Mouse (Mus musculus) stomach, postnatal 0 days (tissue): ENCODE results near the gene Hspa4. TPM values are rescaled to one million over a fixed set of nuclear protein-coding genes. Genes with fewer than 3 reads are reported as not detected.
"Not testable (repeated sequence)": the region's sequence is repeated elsewhere in the genome, so short reads cannot be mapped to it uniquely, and the experiment has no call there.

Source experiments
- ATAC-seq: fragments of 200-750 bp; cut with Nextera tagmentation; 2 replicates; pipeline ENCODE4 v1.8.0; 2017; ENCODE audit not compliant: low FRiP score, low TSS enrichment
- DNase-seq: peaks from one replicate; pipeline ENCODE4 v3.0.0-alpha.2; 2016; ENCODE audit warnings: low spot score
- H3K27ac ChIP-seq: fragments of 300-500 bp; sonication (generic); replicated peaks from 2 replicates; pipeline ENCODE4 v1.5.1; 2014; ENCODE audit warnings: mild to moderate bottlenecking, control low read depth
- H3K27me3 ChIP-seq: fragments of 300-500 bp; sonication (generic); 2 replicates; pipeline ENCODE4 v1.6.1; 2014; ENCODE audit warnings: low read length; ENCODE audit not compliant: control insufficient read depth, insufficient read depth
- H3K36me3 ChIP-seq: fragments of 300-500 bp; sonication (generic); 2 replicates; pipeline ENCODE4 v1.6.1; 2014; ENCODE audit warnings: low read length, mixed read lengths; ENCODE audit not compliant: control insufficient read depth, insufficient read depth
- H3K4me1 ChIP-seq: fragments of 300-500 bp; sonication (generic); replicated peaks from 2 replicates; pipeline ENCODE4 v1.6.1; 2014; ENCODE audit warnings: antibody characterized with exemption; ENCODE audit not compliant: control insufficient read depth, insufficient read depth
- H3K4me2 ChIP-seq: fragments of 300-500 bp; sonication (generic); replicated peaks from 2 replicates; pipeline ENCODE4 v1.6.1; 2014; ENCODE audit warnings: low read depth, mild to moderate bottlenecking, control low read depth, moderate library complexity
- H3K4me3 ChIP-seq: fragments of 300-500 bp; sonication (generic); 2 replicates; pipeline ENCODE4 v1.5.1; 2014; ENCODE audit warnings: low read depth, low read length, control low read depth
- H3K9ac ChIP-seq: fragments of 300-500 bp; sonication (generic); 2 replicates; pipeline ENCODE4 v1.6.1; 2014; ENCODE audit warnings: mild to moderate bottlenecking, low read length, control low read depth, mixed read lengths
- H3K9me3 ChIP-seq: fragments of 300-500 bp; sonication (generic); 2 replicates; pipeline ENCODE4 v1.6.1; 2016; ENCODE audit warnings: low read length; ENCODE audit not compliant: control insufficient read depth
- CTCF ChIP-seq: IDR thresholded peaks from 2 replicates; pipeline ENCODE4 v1.5.1; 2016; ENCODE audit warnings: antibody characterized with exemption, low read depth, mild to moderate bottlenecking, moderate library complexity
- EP300 ChIP-seq: optimal IDR thresholded peaks from 2 replicates; pipeline ENCODE3; 2016; ENCODE audit warnings: antibody characterized with exemption
- WGBS: fragments of 180-500 bp; shearing (Covaris S2); extraction: QIAGEN DNeasy Blood & Tissue Kit; methylation state at CpG from one replicate; pipeline ENCODE4 v1.1.7; 2014; 5-methylcytosine and 5-hydroxymethylcytosine counted together
- polyA plus RNA-seq: library from polyadenylated mRNA; unstranded; fragments of >200 nt; fragmentation: Nextera tagmentation; extraction: Ambion mirVana; gene quantifications from 2 replicates; pipeline ENCODE4 v1.2.1, GENCODE M21; 2015

The Hspa4 gene
- 53.6 and 59.9 TPM in 2 replicates for polyA plus RNA-seq

DNA sequence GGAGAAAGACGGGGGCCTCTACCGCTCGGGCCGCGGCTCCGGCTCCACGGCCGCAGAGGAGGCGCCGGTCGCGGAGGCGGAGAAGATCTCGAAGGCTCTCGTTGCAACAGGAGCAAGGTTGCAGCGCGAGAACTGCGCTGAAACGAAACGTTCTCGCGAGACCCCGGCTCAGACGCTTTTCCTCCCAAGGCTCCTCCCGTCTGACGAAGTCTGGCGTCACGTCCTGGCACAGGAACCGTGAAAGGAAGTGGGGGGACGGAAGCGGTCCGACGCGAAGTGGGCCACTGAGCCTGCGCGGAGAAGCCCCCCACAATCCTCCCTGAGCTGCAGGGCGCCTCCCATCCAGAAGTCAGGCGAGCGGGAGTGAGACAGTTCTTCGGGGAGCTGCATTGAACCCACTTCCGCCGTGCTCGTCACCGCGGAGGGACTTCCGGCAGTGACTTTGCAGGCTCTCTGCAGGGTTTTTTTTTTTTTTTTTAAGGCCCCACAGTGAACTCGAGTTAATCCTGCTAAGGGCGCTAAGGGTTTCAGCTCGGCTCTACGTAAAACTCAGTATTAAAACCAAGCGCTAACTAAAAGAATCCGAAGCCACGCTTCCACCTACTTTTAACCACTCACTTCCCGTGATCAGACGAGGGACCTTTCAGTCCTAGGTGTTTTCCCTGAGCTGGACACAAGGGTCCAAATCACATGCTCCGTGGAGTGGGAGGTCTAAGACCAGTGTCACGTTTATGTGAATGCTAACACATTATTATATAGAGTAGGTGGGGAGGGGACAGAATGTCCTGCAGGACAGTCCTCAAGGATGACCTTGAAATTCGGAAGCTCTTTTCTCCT lies at the start of gene Hspa4:
Hspa4 (minus strand) TSS at position 128 of the 837 bp plus-strand sequence.
- under 1% methylated on average over 58 of the region's 58 CpGs for WGBS
- DNase-seq = peak; percentile 99

DNA sequence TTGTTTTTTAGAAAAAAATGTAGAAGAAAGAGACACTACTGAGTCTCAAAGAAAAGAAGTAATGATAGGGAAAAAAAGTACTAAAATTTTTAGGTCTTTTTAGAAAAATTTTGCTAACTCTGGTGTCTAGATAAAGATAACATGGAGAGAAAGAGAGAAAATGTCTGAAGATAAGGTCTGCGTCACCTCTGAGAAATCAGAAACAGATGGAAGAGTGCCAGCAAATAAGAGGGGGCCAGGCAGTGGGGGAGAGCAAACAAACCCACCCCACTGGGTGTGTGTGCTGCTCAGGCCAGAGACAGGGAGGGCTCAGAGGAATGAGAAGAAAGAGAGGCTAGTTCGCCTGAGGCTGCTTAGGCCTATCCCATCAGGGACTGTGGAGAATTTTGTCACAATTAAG lies 45.5 kb upstream of the Hspa4 start:
- TF ChIP-seq EP300 = no peak
- no peak for TF ChIP-seq CTCF
- Histone ChIP-seq H3K9me3 (no peaks in the 10 kb centered on the region), H3K36me3 (no peaks in the 10 kb centered on the region), H3K27me3 (no peaks in the 10 kb centered on the region), H3K4me2 (no peak overlapping the region), H3K4me1 (no peaks in the 10 kb centered on the region), H3K27ac (no peak overlapping the region), H3K4me3 (no peak overlapping the region), H3K9ac (no peak overlapping the region)
- 39% methylated on average over 2 of the region's 2 CpGs for WGBS
- ATAC-seq = no peak
- peak; percentile 41 for DNase-seq

More for the DNA sequence above, at the start of gene Hspa4:
- Histone ChIP-seq H3K36me3 (no peaks in the 10 kb centered on the region), H3K4me3 (peak within 1 kb of the TSS; percentile 100), H3K9me3 (no peaks in the 10 kb centered on the region), H3K9ac (peak within 1 kb of the TSS; percentile 99), H3K27ac (peak within 1 kb of the TSS; percentile 100), H3K4me1 (peaks cover 4% of the 10 kb centered on the region; the same call in 1 of the 2 replicates), H3K4me2 (peak within 1 kb of the TSS; percentile 63), H3K27me3 (no peaks in the 10 kb centered on the region)
- ATAC-seq = peak; percentile 96
- peak; percentile 99 for TF ChIP-seq EP300
- 0 out of 2 replicates have a peak, but pooled peaks have one; percentile 17 for TF ChIP-seq CTCF

DNA sequence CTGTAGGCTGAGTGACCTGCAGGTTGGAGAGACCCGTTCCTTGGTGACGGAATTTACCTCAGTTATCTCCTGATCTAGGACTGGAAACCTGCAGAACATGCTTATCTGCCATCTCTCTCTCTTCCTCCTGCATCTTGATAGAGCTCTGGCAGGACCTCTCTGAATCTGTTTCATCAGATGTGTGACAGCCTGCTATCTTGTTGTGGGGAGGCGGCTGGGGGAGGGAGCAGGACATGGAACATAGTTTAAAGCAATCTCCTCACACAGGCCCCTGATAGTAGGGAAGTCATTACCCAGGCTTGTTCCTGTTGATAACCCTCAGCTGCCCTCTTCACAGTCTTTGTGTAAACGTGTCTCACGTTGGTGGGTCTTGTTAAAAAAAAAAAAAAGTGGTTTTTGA lies 45.1 kb upstream of the Hspa4 start:
- DNase-seq (no peak), ATAC-seq (no peak)
- no peak for TF ChIP-seq CTCF
- no peak for TF ChIP-seq EP300
- no peaks in the 10 kb centered on the region for H3K36me3 ChIP-seq
- no peak overlapping the region for H3K4me3 ChIP-seq
- WGBS = 14% methylated on average over 5 of the region's 5 CpGs
- no peak overlapping the region for H3K27ac ChIP-seq
- no peak overlapping the region for H3K9ac ChIP-seq
- H3K9me3 ChIP-seq = no peaks in the 10 kb centered on the region
- no peaks in the 10 kb centered on the region for H3K27me3 ChIP-seq
- H3K4me1 ChIP-seq = no peaks in the 10 kb centered on the region
- H3K4me2 ChIP-seq = no peak overlapping the region

DNA sequence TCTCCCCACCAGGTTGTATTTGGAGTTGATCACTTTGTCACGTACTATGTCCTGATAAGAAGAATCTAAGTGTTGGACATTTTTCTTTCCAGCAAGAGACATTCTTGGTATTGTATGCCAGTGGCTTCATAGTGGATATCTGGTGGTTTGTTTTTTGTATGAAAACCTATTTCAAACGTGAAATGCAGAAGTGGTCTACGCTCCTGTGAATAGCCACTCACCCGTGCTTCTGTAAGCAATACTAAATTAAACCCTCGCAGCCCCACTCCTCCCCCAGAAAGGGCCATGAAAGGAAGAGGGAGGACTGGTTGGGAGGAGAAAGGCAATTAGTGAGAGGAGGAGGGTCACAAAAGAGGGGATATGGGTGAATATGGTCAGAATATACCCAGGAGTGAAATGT lies 42.5 kb upstream of the Hspa4 start:
- Histone ChIP-seq H3K27me3 (no peaks in the 10 kb centered on the region), H3K27ac (no peak overlapping the region), H3K4me1 (no peaks in the 10 kb centered on the region), H3K36me3 (no peaks in the 10 kb centered on the region), H3K4me3 (no peak overlapping the region), H3K4me2 (no peak overlapping the region), H3K9me3 (no peaks in the 10 kb centered on the region), H3K9ac (no peak overlapping the region)
- TF ChIP-seq CTCF = no peak
- no peak for TF ChIP-seq EP300
- no peak for DNase-seq
- 61% methylated on average over 5 of the region's 5 CpGs for WGBS
- ATAC-seq = no peak

DNA sequence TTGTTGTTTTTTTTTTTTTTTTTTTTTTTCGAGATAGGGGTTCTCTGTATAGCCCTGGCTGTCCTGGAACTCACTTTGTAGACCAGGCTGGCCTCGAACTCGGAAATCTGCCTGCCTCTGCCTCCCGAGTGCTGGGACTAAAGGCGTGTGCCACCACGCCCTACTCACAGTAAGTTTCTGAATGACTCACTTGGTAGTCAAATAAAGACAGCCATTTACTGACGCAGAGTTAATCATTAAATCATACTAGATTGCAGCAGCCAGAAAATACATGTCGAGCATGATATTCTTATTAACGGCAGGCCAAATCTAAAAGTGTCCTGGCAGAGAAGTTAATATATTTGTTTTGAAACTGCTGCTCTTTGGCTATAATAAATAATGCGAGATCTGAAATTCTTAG lies 40.8 kb upstream of the Hspa4 start:
- not testable (repeated sequence) for H3K9me3 ChIP-seq, H3K36me3 ChIP-seq, H3K27me3 ChIP-seq, H3K9ac ChIP-seq, H3K4me3 ChIP-seq, DNase-seq, H3K4me2 ChIP-seq, H3K4me1 ChIP-seq
- WGBS = 54% methylated on average over 10 of the region's 10 CpGs
- H3K27ac ChIP-seq = peak overlapping the region; percentile 70
- peak; percentile 74 for ATAC-seq
- peak; percentile 28 for TF ChIP-seq EP300

- H3K9ac ChIP-seq = no peak overlapping the region
- TF ChIP-seq CTCF = no peak
- TF ChIP-seq EP300 = no peak
- WGBS = 70% methylated on average over 8 of the region's 8 CpGs
- no peak overlapping the region for H3K27ac ChIP-seq
- no peak overlapping the region for H3K4me3 ChIP-seq
- DNase-seq = no peak
- H3K36me3 ChIP-seq = peaks cover 3% of the 10 kb centered on the region; the same call in 1 of the 2 replicates
- no peaks in the 10 kb centered on the region for H3K27me3 ChIP-seq
- no peak overlapping the region for H3K4me2 ChIP-seq
- H3K4me1 ChIP-seq = no peaks in the 10 kb centered on the region
- no peaks in the 10 kb centered on the region for H3K9me3 ChIP-seq
- no peak for ATAC-seq
Observed at GRCm38 (mm10) chr11:53337684-53338083, 37.4 kb upstream of the Hspa4 start.
